Mouse (Mus musculus) G1E (cell line): ENCODE results near the gene Psg20.

Source experiments
- CTCF ChIP-seq: IDR thresholded peaks from 2 replicates; pipeline ENCODE4 v1.5.1; 2012; ENCODE audit warnings: low read depth, low read length, inconsistent platforms, mixed read lengths
- GATA1 ChIP-seq: IDR thresholded peaks from 2 replicates; pipeline ENCODE4 v1.6.1; 2012; ENCODE audit warnings: borderline replicate concordance, low read length, inconsistent platforms, mixed read lengths
- GATA2 ChIP-seq: IDR thresholded peaks from 2 replicates; pipeline ENCODE4 v1.6.1; 2012; ENCODE audit warnings: low read depth, low read length, inconsistent platforms, borderline replicate concordance
- POLR2AphosphoS5 ChIP-seq: IDR thresholded peaks from 2 replicates; pipeline ENCODE4 v1.6.1; 2012; ENCODE audit warnings: low read depth, low read length, inconsistent platforms; ENCODE audit not compliant: insufficient replicate concordance
- TAL1 ChIP-seq: conservative IDR thresholded peaks from 2 replicates; pipeline ENCODE4 v1.6.1; 2012; ENCODE audit warnings: low read depth, low read length, inconsistent platforms, mixed read lengths

- no peak for TF ChIP-seq TAL1
- TF ChIP-seq CTCF, result no peak
- no peak for TF ChIP-seq GATA1
- no peak for TF ChIP-seq POLR2AphosphoS5
- TF ChIP-seq GATA2, result no peak
Observed at GRCm38 (mm10) chr7:18717790-18718189, 31.8 kb upstream of the Psg20 start, which contains the start of gene Psg22.
